Mouse (Mus musculus): ENCODE results near the gene Mapk10.

The Mapk10 gene

DNA sequence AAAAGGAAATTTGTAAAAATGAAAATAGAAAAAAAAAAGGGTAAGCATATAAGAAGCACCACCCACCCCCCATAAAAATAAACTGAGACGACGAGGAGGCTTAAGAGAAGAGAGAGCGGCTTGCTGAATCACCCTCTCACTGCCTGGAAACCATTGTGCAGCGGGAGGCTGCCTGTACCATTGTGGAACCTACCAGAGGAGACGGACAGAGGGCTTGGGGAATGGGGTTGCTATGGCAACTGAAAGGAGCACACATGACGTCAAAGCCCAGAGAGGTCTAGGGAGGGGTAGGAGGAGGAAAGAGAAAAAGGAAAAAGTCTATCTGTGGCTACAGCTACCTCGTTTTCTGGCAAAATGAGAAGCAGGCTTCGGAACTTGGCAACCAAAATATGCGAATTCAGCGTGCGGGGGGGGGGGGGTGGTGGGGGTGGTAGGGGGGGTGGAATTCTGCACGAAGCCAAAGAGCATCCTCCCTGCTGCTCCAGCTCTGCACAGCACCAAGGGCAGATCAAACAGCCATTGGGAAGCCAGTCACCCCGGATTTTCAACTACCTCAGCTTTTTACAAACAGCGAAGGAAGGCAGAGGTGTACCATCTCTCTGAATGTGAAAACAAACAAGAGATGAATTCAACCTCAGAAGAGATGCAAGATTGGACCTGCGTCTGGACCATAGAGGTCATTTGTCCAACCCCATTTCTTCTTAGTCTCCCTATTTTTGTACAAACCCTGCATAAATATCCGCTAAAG, at the start of gene Mapk10:
Gene Mapk10, minus strand, starts transcription at position 234 of the 748 bp plus-strand sequence.
- peak; percentile 19 for DNase-seq (ENCODE audit: low spot score in 2 of 2)

- no peak for DNase-seq (ENCODE audit: low spot score in 2 of 2)
Observed at GRCm38 (mm10) chr5:103256144-103256543, 45.0 kb upstream of the Mapk10 start.

DNA sequence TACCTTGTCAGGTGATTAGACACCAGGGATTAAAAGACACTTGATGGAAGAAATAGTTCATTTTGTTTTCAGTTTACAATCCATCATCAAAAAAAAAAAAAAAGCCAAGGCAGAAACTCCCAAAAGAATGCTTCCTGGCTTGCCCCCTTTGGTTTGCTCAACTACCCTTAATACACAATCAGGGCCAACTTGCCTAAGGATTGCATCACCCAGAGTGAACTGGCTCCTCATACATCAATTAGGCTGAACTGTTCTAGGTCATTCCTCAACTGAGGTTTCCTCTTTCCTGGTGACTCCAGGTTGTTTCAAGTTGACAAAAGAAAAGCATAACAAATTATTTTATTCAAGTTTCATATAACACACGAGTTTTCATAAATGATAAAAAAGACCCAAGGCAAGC, 31.3 kb upstream of the Mapk10 start:
- DNase-seq (ENCODE audit: low spot score in 2 of 2) = no peak

DNA sequence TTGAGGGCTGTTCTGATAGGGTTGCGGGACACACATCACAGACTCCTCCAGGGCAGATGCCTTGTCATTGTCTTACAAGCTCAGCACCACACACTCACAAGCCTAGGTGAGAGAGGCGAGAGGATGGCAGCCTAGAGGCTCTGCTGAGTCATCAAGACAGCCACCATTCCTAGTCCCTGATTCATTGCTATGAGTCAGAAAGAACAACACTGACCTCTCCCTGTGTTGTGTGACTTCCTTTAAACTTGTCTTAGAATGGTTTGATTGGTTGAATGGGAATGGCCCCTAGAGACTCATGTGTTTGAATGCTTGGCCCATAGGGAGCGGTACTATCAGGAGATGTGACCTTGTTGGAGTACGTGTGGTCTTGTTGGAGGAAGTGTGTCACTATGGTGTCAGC, 20.7 kb upstream of the Mapk10 start:
- DNase-seq (ENCODE audit: low spot score in 2 of 2) = no peak

DNA sequence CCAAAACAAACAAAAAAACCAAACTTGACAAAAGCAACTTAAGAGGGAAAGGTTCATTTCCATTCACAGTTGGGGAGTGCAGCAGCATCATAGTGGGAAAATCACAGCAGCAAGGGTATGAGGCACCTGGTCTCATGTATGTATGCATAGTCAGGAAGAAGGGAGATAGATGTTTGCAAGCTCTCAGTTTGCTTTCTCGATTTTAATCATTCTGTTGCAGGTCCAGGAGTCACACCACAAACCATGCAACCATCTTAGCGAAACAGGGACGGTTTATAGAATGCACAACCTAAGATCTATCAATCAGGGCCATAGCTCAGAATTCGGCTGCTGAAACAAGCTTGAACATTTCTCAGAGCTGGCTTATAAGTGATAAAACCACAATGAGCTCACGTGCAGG, 19.2 kb upstream of the Mapk10 start:
- no peak for DNase-seq (ENCODE audit: low spot score in 2 of 2)

GRCm38 (mm10) chr5:103229321-103229720, 18.2 kb upstream of the Mapk10 start:
- no peak for DNase-seq (ENCODE audit: low spot score in 2 of 2)

DNA sequence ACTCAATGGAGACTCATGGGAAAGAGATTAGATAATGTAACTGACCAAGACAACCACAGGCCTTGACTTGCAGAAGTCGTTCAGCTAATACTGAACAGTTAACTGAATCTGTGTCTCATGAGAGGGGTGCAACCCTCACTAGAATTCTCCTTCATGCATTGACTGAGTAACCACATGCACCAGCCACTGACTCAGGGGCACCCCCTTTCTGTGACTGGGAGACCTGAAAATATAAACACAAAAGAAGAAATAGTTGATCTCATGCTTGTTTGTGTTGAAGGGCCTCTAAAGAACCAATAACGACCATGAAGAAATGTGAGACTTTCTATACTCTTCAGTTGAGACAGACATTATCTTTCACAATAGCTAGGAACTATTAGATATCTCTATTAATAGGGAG, 10.9 kb upstream of the Mapk10 start:
- no peak for DNase-seq (ENCODE audit: low spot score in 2 of 2)

DNA sequence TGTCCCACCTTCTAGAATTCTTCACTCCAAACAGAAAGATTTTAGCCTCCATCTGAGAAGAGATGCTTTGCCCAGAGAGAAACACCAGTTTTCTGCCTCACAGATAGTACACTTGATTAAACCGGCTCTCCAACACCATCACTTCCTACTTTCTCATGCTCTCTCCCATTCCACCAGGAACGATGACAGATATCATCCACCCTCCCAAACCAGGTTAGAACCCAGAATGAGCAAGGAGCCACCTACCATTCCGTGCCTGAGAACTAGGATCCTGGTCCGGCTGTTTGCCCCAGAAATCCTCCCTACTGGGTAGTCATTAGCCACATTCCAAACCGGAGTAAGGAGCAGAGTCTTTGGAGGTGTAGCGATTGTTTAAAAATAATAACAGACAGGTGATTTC, 490 bp downstream of the Mapk10 start:
- no peak for DNase-seq (ENCODE audit: low spot score in 2 of 2)

- DNase-seq (ENCODE audit: low spot score in 2 of 2) = peak; percentile 11 to 32
Observed at GRCm38 (mm10) chr5:103210018-103210417, 1.1 kb downstream of the Mapk10 start.

- DNase-seq (ENCODE audit: low spot score in 2 of 2) = peak in 1 of 2 experiments; percentile 4
Observed at GRCm38 (mm10) chr5:103209486-103209885, 1.6 kb downstream of the Mapk10 start.

DNA sequence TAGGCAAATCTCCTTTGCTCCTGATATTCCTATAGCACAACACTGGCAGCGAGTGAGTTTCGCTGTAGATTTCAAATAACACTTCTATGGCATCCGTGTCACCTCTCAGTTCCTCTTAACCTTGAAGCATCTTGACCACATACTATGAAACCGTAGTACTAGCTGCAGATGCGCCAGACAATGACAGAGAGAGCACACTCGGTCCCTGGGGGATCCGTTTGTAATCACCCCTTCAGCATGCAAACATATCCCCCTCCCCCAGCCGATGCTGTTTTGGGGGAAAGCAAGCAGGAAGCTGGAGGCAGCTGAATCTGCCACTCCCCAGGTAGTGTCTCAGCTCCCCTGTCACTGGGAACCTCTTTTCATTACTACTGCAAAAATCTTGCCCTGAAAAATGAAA, 2.3 kb downstream of the Mapk10 start:
- no peak for DNase-seq (ENCODE audit: low spot score in 2 of 2)

GRCm38 (mm10) chr5:103208021-103208511, 3.1 kb downstream of the Mapk10 start:
- DNase-seq (ENCODE audit: low spot score in 2 of 2) = no peak

DNA sequence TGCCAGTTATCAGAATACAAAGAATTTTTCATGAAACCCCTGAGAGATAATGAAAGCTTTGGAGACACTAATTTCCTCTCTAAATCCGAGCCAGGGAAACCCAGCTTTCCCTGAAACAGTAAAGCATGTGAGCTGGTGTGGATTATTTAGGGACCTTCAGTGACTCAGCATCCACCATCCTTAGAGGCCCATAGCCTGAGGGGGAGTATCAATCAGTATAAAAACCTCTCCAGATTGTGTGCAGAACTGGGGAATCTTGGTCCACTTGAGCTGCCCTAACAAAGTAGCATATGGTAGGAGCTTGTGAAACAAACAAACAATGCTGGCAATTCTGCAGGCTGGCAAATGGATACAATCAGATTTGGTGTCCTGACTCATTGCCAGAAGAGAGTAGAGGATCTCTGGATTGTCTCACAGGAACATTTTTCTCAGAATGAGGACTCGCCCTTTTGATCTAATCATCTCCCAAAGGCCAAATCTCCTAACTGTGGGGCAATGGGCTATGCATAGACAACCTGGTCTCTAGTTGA, 13.3 kb downstream of the Mapk10 start:
- no peak for DNase-seq (ENCODE audit: low spot score in 2 of 2)

- no peak for DNase-seq (ENCODE audit: low spot score in 2 of 2)
Observed at GRCm38 (mm10) chr5:103194549-103194948, 16.6 kb downstream of the Mapk10 start.

DNA sequence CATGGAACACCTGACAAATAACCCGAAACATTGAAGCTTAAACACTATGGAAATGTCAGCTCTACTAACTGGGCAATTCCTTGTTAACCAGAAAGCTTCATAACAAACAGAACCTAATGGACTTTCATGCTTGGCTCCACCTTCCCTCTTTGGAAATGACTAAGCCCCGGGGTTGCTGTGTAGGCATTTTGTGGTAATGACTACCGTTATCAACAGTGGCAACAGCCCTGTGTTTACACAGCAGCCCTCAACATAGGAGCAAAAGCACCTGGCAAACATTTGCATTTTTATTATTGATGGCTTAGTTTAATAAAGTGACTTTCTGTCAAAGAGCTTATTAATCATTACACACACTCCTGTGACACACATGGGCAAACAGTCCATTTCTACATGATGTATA, 17.4 kb downstream of the Mapk10 start:
- DNase-seq (ENCODE audit: low spot score in 2 of 2) = no peak

DNA sequence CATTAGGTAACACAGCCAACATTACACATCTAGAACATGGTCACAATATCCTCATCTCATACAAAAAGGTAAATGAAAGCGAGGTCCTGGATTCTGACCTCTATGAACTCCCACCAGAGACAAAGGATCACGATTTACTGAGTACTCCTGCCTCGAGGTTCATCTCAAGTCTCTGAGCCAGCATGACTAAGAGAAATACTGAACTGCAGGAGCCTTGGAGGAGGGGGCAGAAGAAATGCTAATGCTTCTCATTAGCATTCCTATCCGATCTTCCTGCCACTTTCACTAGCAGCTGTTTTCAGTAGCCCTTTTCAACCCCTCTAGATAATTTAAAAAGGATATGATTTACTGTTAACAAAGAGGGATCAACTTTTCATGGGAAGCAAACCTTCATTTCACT, 19.6 kb downstream of the Mapk10 start:
- DNase-seq (ENCODE audit: low spot score in 2 of 2) = no peak

DNA sequence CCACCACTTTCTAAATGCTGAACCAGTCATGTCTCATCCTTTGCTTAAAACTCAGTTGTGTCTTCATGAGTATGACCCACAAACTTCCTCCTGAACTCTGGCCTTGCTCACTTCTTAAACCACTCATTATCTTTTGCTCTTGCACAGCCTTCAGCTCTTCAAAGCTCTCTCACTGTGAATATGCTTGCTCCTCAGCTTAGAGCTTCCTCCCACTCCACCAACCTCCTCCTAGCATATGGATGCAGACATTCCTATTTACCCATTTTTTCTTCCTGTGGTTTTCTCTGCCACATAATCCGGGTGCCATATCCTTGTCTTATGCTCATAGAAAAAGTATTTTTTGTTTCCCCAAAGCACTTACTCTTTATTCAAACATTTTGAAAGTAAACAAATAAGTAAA, 26.9 kb downstream of the Mapk10 start:
- no peak for DNase-seq (ENCODE audit: low spot score in 2 of 2)

GRCm38 (mm10) chr5:103181622-103182021, 29.5 kb downstream of the Mapk10 start:
- no peak for DNase-seq (ENCODE audit: low spot score in 2 of 2)

- peak; percentile 8 to 12 for DNase-seq (ENCODE audit: low spot score in 2 of 2)
Observed at GRCm38 (mm10) chr5:103177010-103177409, 34.1 kb downstream of the Mapk10 start.

DNA sequence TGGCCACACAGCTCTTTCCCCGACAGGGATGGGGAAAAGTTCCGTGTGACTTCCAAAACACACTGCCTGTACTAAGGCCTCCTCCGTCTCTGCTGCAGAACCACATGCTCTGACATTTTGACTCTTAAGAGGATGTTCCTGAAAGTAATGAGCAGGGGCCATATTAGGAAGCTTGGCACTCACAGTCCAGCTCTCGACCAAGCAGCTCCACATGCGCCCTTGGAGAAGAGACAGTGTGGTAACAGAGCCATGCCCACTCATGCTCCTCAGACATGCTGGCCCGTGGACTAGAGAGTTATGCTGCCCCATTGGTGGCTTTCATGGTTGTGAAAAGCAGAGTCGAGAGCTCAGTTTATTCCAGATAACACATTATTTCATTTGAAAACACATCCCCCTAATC, 35.1 kb downstream of the Mapk10 start:
- peak in 1 of 2 experiments; percentile 4 for DNase-seq (ENCODE audit: low spot score in 2 of 2)

DNA sequence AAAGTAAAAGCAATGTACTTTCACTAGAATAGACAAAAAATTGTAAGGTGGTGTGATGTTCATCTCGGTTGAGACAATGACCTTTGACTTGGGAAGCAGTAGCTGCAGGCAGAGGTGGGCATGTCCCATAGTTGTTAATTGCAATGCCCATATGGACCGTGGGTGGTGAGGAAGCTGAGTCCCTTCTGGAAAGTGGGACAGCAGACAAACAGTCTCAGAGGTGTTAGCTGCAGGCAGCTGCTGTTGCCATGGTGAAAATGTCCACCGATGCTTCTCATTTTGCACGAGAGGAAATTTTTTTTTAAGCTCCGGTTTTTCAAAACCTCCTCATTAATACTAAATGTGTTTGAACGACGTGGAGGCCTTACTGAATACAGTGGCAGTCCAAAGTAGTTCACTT, 36.5 kb downstream of the Mapk10 start:
- DNase-seq (ENCODE audit: low spot score in 2 of 2) = no peak

GRCm38 (mm10) chr5:103171207-103171606, 39.9 kb downstream of the Mapk10 start:
- no peak for DNase-seq (ENCODE audit: low spot score in 2 of 2)

DNA sequence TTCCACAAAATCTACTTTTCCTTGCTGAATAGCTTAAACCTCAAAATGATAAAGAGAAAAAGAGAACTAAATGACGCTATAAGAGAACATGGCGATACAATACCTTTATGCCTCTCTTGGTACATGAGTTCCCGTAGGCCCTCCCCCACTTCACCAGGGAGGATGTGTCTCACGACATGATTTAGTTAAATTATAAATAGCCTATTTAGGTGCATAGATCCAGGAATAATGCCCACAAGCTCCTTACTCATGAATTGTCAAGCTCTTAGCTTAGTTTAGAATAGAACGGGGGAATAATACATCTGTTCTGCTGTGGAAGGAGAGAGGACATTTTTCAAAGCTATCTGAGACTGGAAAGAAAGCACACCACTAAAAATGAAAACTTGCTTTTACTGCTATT, 43.8 kb downstream of the Mapk10 start:
- no peak for DNase-seq (ENCODE audit: low spot score in 2 of 2)

- no peak for DNase-seq (ENCODE audit: low spot score in 2 of 2)
Observed at GRCm38 (mm10) chr5:103166755-103167154, 44.4 kb downstream of the Mapk10 start.
